Mouse (Mus musculus): ENCODE measurements around the gene Ipo8. TPM values are rescaled to one million over a fixed set of nuclear protein-coding genes. Genes with fewer than 3 reads are reported as not detected.

Gene Ipo8
- polyA plus RNA-seq, 1 experiment from 2014 or later: 22.1 TPM

GRCm38 (mm10) chr6:148736390-148736789 is 94.9 kb downstream of the Ipo8 start:
- H3K4me1 ChIP-seq (replicated peaks; ENCODE audit: control insufficient read depth, insufficient read depth, low read length): no peaks in the 10 kb centered on the region
- DNase-seq (ENCODE audit: low spot score) (no peak), ATAC-seq (replicated peaks; ENCODE audit: low FRiP score) (no peak)
- H3K4me2 ChIP-seq: no peak overlapping the region
- WGBS: 67% methylated on average over 1 of the region's 1 CpGs
- no peak overlapping the region for H3K27ac ChIP-seq (ENCODE audit: low read depth, low read length)
- no peaks in the 10 kb centered on the region for H3K36me3 ChIP-seq (ENCODE audit: control insufficient read depth, insufficient read depth, low read length)
- H3K9me3 ChIP-seq (ENCODE audit: control insufficient read depth, low read length): no peaks in the 10 kb centered on the region
- H3K9ac ChIP-seq (ENCODE audit: low read depth, low read length): no peak overlapping the region
- H3K27me3 ChIP-seq (replicated peaks; ENCODE audit: control insufficient read depth, insufficient read depth, low read length): no peaks in the 10 kb centered on the region
- H3K4me3 ChIP-seq (ENCODE audit: low read depth, low read length): no peak overlapping the region

GRCm38 (mm10) chr6:148734012-148734411 is 97.3 kb downstream of the Ipo8 start:
- no peaks in the 10 kb centered on the region for H3K27me3 ChIP-seq (replicated peaks; ENCODE audit: control insufficient read depth, insufficient read depth, low read length)
- DNase-seq (ENCODE audit: low spot score) (no peak), ATAC-seq (replicated peaks; ENCODE audit: low FRiP score) (no peak)
- H3K36me3 ChIP-seq (ENCODE audit: control insufficient read depth, insufficient read depth, low read length): no peaks in the 10 kb centered on the region
- no peaks in the 10 kb centered on the region for H3K9me3 ChIP-seq (ENCODE audit: control insufficient read depth, low read length)
- no peak overlapping the region for H3K9ac ChIP-seq (ENCODE audit: low read depth, low read length)
- H3K4me1 ChIP-seq (replicated peaks; ENCODE audit: control insufficient read depth, insufficient read depth, low read length): no peaks in the 10 kb centered on the region
- H3K27ac ChIP-seq (ENCODE audit: low read depth, low read length): no peak overlapping the region
- H3K4me2 ChIP-seq: no peak overlapping the region
- 90% methylated on average over 20 of the region's 20 CpGs for WGBS
- no peak overlapping the region for H3K4me3 ChIP-seq (ENCODE audit: low read depth, low read length)

- Histone ChIP-seq H3K9ac (ENCODE audit: low read depth, low read length) (no peak overlapping the region), H3K9me3 (ENCODE audit: control insufficient read depth, low read length) (no peaks in the 10 kb centered on the region), H3K27me3 (replicated peaks; ENCODE audit: control insufficient read depth, insufficient read depth, low read length) (no peaks in the 10 kb centered on the region), H3K4me3 (ENCODE audit: low read depth, low read length) (no peak overlapping the region), H3K36me3 (ENCODE audit: control insufficient read depth, insufficient read depth, low read length) (no peaks in the 10 kb centered on the region), H3K27ac (ENCODE audit: low read depth, low read length) (no peak overlapping the region), H3K4me1 (replicated peaks; ENCODE audit: control insufficient read depth, insufficient read depth, low read length) (no peaks in the 10 kb centered on the region), H3K4me2 (no peak overlapping the region)
- no peak for DNase-seq (ENCODE audit: low spot score)
- 73% methylated on average over 1 of the region's 1 CpGs for WGBS
- ATAC-seq (replicated peaks; ENCODE audit: low FRiP score): no peak
Measured at GRCm38 (mm10) chr6:148732920-148733319, 98.3 kb downstream of the Ipo8 start.

- Histone ChIP-seq H3K27ac (ENCODE audit: low read depth, low read length) (no peak overlapping the region), H3K4me3 (ENCODE audit: low read depth, low read length) (no peak overlapping the region), H3K36me3 (ENCODE audit: control insufficient read depth, insufficient read depth, low read length) (no peaks in the 10 kb centered on the region), H3K4me1 (replicated peaks; ENCODE audit: control insufficient read depth, insufficient read depth, low read length) (no peaks in the 10 kb centered on the region), H3K27me3 (replicated peaks; ENCODE audit: control insufficient read depth, insufficient read depth, low read length) (no peaks in the 10 kb centered on the region), H3K9me3 (ENCODE audit: control insufficient read depth, low read length) (no peaks in the 10 kb centered on the region), H3K9ac (ENCODE audit: low read depth, low read length) (no peak overlapping the region), H3K4me2 (no peak overlapping the region)
- ATAC-seq (replicated peaks; ENCODE audit: low FRiP score) (no peak), DNase-seq (ENCODE audit: low spot score) (no peak)
- WGBS: 55% methylated on average over 3 of the region's 3 CpGs
Measured at GRCm38 (mm10) chr6:148728571-148728970, 102.7 kb downstream of the Ipo8 start.

GRCm38 (mm10) chr6:148727871-148728524 is 103.3 kb downstream of the Ipo8 start:
- H3K4me2 ChIP-seq: no peak overlapping the region
- H3K9ac ChIP-seq (ENCODE audit: low read depth, low read length): no peak overlapping the region
- H3K27me3 ChIP-seq (replicated peaks; ENCODE audit: control insufficient read depth, insufficient read depth, low read length): no peaks in the 10 kb centered on the region
- H3K36me3 ChIP-seq (ENCODE audit: control insufficient read depth, insufficient read depth, low read length): no peaks in the 10 kb centered on the region
- H3K4me3 ChIP-seq (ENCODE audit: low read depth, low read length): no peak overlapping the region
- H3K9me3 ChIP-seq (ENCODE audit: control insufficient read depth, low read length): no peaks in the 10 kb centered on the region
- no peak for ATAC-seq (replicated peaks; ENCODE audit: low FRiP score)
- H3K27ac ChIP-seq (ENCODE audit: low read depth, low read length): no peak overlapping the region
- DNase-seq (ENCODE audit: low spot score): no peak
- 64% methylated on average over 6 of the region's 6 CpGs for WGBS
- no peaks in the 10 kb centered on the region for H3K4me1 ChIP-seq (replicated peaks; ENCODE audit: control insufficient read depth, insufficient read depth, low read length)

- no peak overlapping the region for H3K27ac ChIP-seq (ENCODE audit: low read depth, low read length)
- H3K4me1 ChIP-seq (replicated peaks; ENCODE audit: control insufficient read depth, insufficient read depth, low read length): no peaks in the 10 kb centered on the region
- H3K27me3 ChIP-seq (replicated peaks; ENCODE audit: control insufficient read depth, insufficient read depth, low read length): no peaks in the 10 kb centered on the region
- no peaks in the 10 kb centered on the region for H3K36me3 ChIP-seq (ENCODE audit: control insufficient read depth, insufficient read depth, low read length)
- ATAC-seq (replicated peaks; ENCODE audit: low FRiP score) (no peak), DNase-seq (ENCODE audit: low spot score) (no peak)
- no peak overlapping the region for H3K4me2 ChIP-seq
- no peak overlapping the region for H3K4me3 ChIP-seq (ENCODE audit: low read depth, low read length)
- WGBS: 79% methylated on average over 3 of the region's 3 CpGs
- H3K9ac ChIP-seq (ENCODE audit: low read depth, low read length): no peak overlapping the region
- no peaks in the 10 kb centered on the region for H3K9me3 ChIP-seq (ENCODE audit: control insufficient read depth, low read length)
Measured at GRCm38 (mm10) chr6:148724453-148724852, 106.8 kb downstream of the Ipo8 start.

Other genes with a start within 250 kb of the Ipo8 start
- gene Caprin2, start 64.8 kb upstream of the Ipo8 start, polyA plus RNA-seq (2014; fragmentation: Nextera tagmentation; extraction: Ambion mirVana): 7.9 and 10.3 TPM in 2 replicates
- 102 and 104 TPM in 2 replicates for gene Sinhcaf, start 115.0 kb upstream of the Ipo8 start, polyA plus RNA-seq (2014; fragmentation: Nextera tagmentation; extraction: Ambion mirVana)